Mouse (Mus musculus) limb, embryonic 14.5 days (tissue): Measurements from ENCODE around the gene Snap91. TPM values are rescaled to one million over a fixed set of nuclear protein-coding genes. Genes with fewer than 3 reads are reported as not detected.

ENCODE experiments used
- ATAC-seq: fragments of 200-750 bp; cut with Nextera tagmentation; 2 replicates; pipeline ENCODE4 v1.8.0; 2017; ENCODE audit warnings: low read depth, moderate number of reproducible peaks, moderate TSS enrichment; ENCODE audit not compliant: low FRiP score
- DNase-seq: peaks from one replicate; pipeline ENCODE4 v3.0.0-alpha.2; 2015; ENCODE audit warnings: low spot score
- H3K27ac ChIP-seq: fragments of 300-500 bp; sonication (generic); replicated peaks from 2 replicates; pipeline ENCODE4 v1.5.1; 2014; ENCODE audit warnings: low read depth, mild to moderate bottlenecking, low read length, moderate library complexity, mixed read lengths
- H3K27me3 ChIP-seq: fragments of 300-500 bp; sonication (generic); 2 replicates; pipeline ENCODE4 v1.6.1; 2014; ENCODE audit warnings: low read length, mixed read lengths; ENCODE audit not compliant: control insufficient read depth, insufficient read depth
- H3K36me3 ChIP-seq: fragments of 300-500 bp; sonication (generic); 2 replicates; pipeline ENCODE4 v1.6.1; 2014; ENCODE audit warnings: mild to moderate bottlenecking, low read length, moderate library complexity, mixed read lengths; ENCODE audit not compliant: control insufficient read depth, insufficient read depth
- H3K4me1 ChIP-seq: fragments of 300-500 bp; sonication (generic); 2 replicates; pipeline ENCODE4 v1.6.1; 2014; ENCODE audit warnings: antibody characterized with exemption, low read length, mixed read lengths; ENCODE audit not compliant: control insufficient read depth, insufficient read depth
- H3K4me2 ChIP-seq: fragments of 300-500 bp; sonication (generic); replicated peaks from 2 replicates; pipeline ENCODE4 v1.6.1; 2014; ENCODE audit warnings: low read depth, mild to moderate bottlenecking, low read length, moderate library complexity; ENCODE audit not compliant: severe bottlenecking
- H3K4me3 ChIP-seq: fragments of 300-500 bp; sonication (generic); replicated peaks from 2 replicates; pipeline ENCODE4 v1.5.1; 2014; ENCODE audit warnings: low read length
- H3K9ac ChIP-seq: fragments of 300-500 bp; sonication (generic); 2 replicates; pipeline ENCODE4 v1.6.1; 2014; ENCODE audit warnings: mild to moderate bottlenecking, low read depth, low read length, moderate library complexity; ENCODE audit not compliant: severe bottlenecking
- H3K9me3 ChIP-seq: fragments of 300-500 bp; sonication (generic); 2 replicates; pipeline ENCODE4 v1.6.1; 2016; ENCODE audit warnings: low read length; ENCODE audit not compliant: control insufficient read depth
- POLR2A ChIP-seq: fragments of 200-500 bp; IDR thresholded peaks from 2 replicates; pipeline ENCODE4 v1.8.0; 2012; ENCODE audit warnings: inconsistent platforms, mild to moderate bottlenecking, moderate library complexity, borderline replicate concordance; ENCODE audit not compliant: insufficient read depth, insufficient read length; ENCODE audit errors: extremely low read depth
- WGBS: fragments of 180-500 bp; shearing (Covaris S2); extraction: QIAGEN DNeasy Blood & Tissue Kit; methylation state at CpG from one replicate; pipeline ENCODE4 v1.1.7; 2014; 5-methylcytosine and 5-hydroxymethylcytosine counted together
- polyA plus RNA-seq, 2 experiments: library from polyadenylated mRNA; depleted of rRNA in 1 of 2; stranded (reverse) in 1 of 2; unstranded in 1 of 2; fragments of >200 nt; fragmentation: Nextera tagmentation in 1 of 2; extraction: Ambion mirVana in 1 of 2; gene quantifications; 2 replicates each; pipeline versions ENCODE4 v1.2.1 to v1.2.3; 2012 to 2014

Snap91 gene
- 9.3 and 10.2 TPM in 2 replicates for polyA plus RNA-seq (2012; rRNA removed)
- 5.2 and 5.5 TPM in 2 replicates for polyA plus RNA-seq (2014; fragmentation: Nextera tagmentation; extraction: Ambion mirVana)

- H3K27ac ChIP-seq: no peak within 1 kb of the TSS
- peak within 1 kb of the TSS; percentile 72 for H3K4me3 ChIP-seq
- DNase-seq (peak; percentile 41), ATAC-seq (peak; percentile 83)
- H3K9ac ChIP-seq: peak within 1 kb of the TSS; percentile 56
- H3K27me3 ChIP-seq: peaks cover 47% of the 10 kb centered on the region
- WGBS: under 1% methylated on average over 47 of the region's 104 CpGs
- H3K4me1 ChIP-seq: 0 out of 2 replicates have a peak, but pooled peaks cover 3% of the 10 kb centered on the region
- H3K36me3 ChIP-seq: no peaks in the 10 kb centered on the region
- H3K4me2 ChIP-seq: peak within 1 kb of the TSS; percentile 97
- no peaks in the 10 kb centered on the region for H3K9me3 ChIP-seq
- TF ChIP-seq POLR2A: no peak
Observed at GRCm38 (mm10) chr9:86880113-86880972, at the start of gene Snap91. Gene Snap91 (minus strand): TSS chr9:86880654.

- Histone ChIP-seq H3K27ac (no peak overlapping the region), H3K4me2 (no peak overlapping the region), H3K4me3 (no peak overlapping the region), H3K4me1 (no peaks in the 10 kb centered on the region), H3K9ac (no peak overlapping the region), H3K9me3 (no peaks in the 10 kb centered on the region), H3K27me3 (no peaks in the 10 kb centered on the region), H3K36me3 (no peaks in the 10 kb centered on the region)
- 87% methylated on average over 5 of the region's 5 CpGs for WGBS
- no peak for ATAC-seq
- no peak for TF ChIP-seq POLR2A
- no peak for DNase-seq
Observed at GRCm38 (mm10) chr9:86926519-86926918, 46.1 kb upstream of the Snap91 start.

GRCm38 (mm10) chr9:86925688-86926087 lies 45.2 kb upstream of the Snap91 start:
- ATAC-seq: no peak
- H3K4me3 ChIP-seq: no peak overlapping the region
- no peaks in the 10 kb centered on the region for H3K9me3 ChIP-seq
- no peaks in the 10 kb centered on the region for H3K27me3 ChIP-seq
- H3K4me2 ChIP-seq: no peak overlapping the region
- no peak overlapping the region for H3K27ac ChIP-seq
- H3K4me1 ChIP-seq: no peaks in the 10 kb centered on the region
- DNase-seq: no peak
- TF ChIP-seq POLR2A: no peak
- H3K9ac ChIP-seq: no peak overlapping the region
- 76% methylated on average over 6 of the region's 6 CpGs for WGBS
- H3K36me3 ChIP-seq: no peaks in the 10 kb centered on the region

- no peaks in the 10 kb centered on the region for H3K4me1 ChIP-seq
- TF ChIP-seq POLR2A: no peak
- 33% methylated on average over 3 of the region's 3 CpGs for WGBS
- no peak overlapping the region for H3K27ac ChIP-seq
- H3K4me2 ChIP-seq: no peak overlapping the region
- ATAC-seq (no peak), DNase-seq (no peak)
- H3K9me3 ChIP-seq: no peaks in the 10 kb centered on the region
- no peaks in the 10 kb centered on the region for H3K27me3 ChIP-seq
- H3K9ac ChIP-seq: no peak overlapping the region
- no peaks in the 10 kb centered on the region for H3K36me3 ChIP-seq
- H3K4me3 ChIP-seq: no peak overlapping the region
Observed at GRCm38 (mm10) chr9:86922430-86922829, 42.0 kb upstream of the Snap91 start.

- no peak for TF ChIP-seq POLR2A
- no peak for ATAC-seq
- 73% methylated on average over 3 of the region's 3 CpGs for WGBS
- Histone ChIP-seq H3K9ac (no peak overlapping the region), H3K27ac (no peak overlapping the region), H3K27me3 (no peaks in the 10 kb centered on the region), H3K4me1 (no peaks in the 10 kb centered on the region), H3K9me3 (no peaks in the 10 kb centered on the region), H3K36me3 (no peaks in the 10 kb centered on the region), H3K4me2 (no peak overlapping the region), H3K4me3 (no peak overlapping the region)
- no peak for DNase-seq
Observed at GRCm38 (mm10) chr9:86916543-86916942, 36.1 kb upstream of the Snap91 start.
